Mouse (Mus musculus) kidney, adult 2 months (tissue): ENCODE measurements around the gene Skor1.

Experiments used
- CTCF ChIP-seq: fragments of 200-500 bp; conservative IDR thresholded peaks from 2 replicates; pipeline ENCODE4 v1.5.1; 2011; ENCODE audit warnings: low read depth, mild to moderate bottlenecking, control low read depth, low read length, moderate library complexity, mixed read lengths; ENCODE audit not compliant: insufficient read depth, insufficient read length
- POLR2A ChIP-seq: fragments of 200-500 bp; IDR thresholded peaks from one replicate; pipeline ENCODE4 v1.6.1; 2011; ENCODE audit warnings: low read depth, low read length, control low read depth

GRCm38 (mm10) chr9:63123451-63124438 is 25.0 kb downstream of the Skor1 start:
- TF ChIP-seq POLR2A: peak; percentile 25
- peak; percentile 100; the same call in 1 of the 2 replicates for TF ChIP-seq CTCF
